Mouse (Mus musculus): ENCODE results near the gene Il33.

GRCm38 (mm10) chr19:29953833-29954232 is 28.9 kb downstream of the Il33 start:
- no peak for TF ChIP-seq EP300 (IDR thresholded peaks at IDR 0.05)
- TF ChIP-seq CTCF (IDR thresholded peaks at IDR 0.05), result no peak
